Mouse (Mus musculus) gastrocnemius, postnatal 10 days (tissue): ENCODE data around the gene Vrk2. TPM values are rescaled to one million over a fixed set of nuclear protein-coding genes. Genes with fewer than 3 reads are reported as not detected.

Experiments
- DNase-seq: peaks from one replicate; pipeline ENCODE4 v3.0.0; 2021; ENCODE audit warnings: mixed read lengths
- long read RNA-seq, 2 experiments: library from polyadenylated mRNA; stranded (forward); transcript quantifications; one replicate each; pipeline ENCODE4 v2.0.0; 2021
- total RNA-seq, 2 experiments: library from RNA; stranded (reverse); gene quantifications; 2 replicates each; pipeline ENCODE4 v1.2.3; 2021

Gene Vrk2
- 10 to 100 TPM in 1 of 2 experiments, 1 to 10 TPM in 1; 8.3 to 11.0 TPM for total RNA-seq
- long read RNA-seq, experiment 1, transcript Vrk2-201 (13 exons, 1,889 nt): major isoform, 8 of 8 reads
- long read RNA-seq, experiment 1, partial matches to known transcripts: 0 of 8 reads
- long read RNA-seq, experiment 1, other reads (novel, unspliced or antisense): 0 of 8 reads
- long read RNA-seq, experiment 2, partial matches to known transcripts: 0 of 5 reads
- long read RNA-seq, experiment 2, other reads (novel, unspliced or antisense): 1 of 5 reads

DNA sequence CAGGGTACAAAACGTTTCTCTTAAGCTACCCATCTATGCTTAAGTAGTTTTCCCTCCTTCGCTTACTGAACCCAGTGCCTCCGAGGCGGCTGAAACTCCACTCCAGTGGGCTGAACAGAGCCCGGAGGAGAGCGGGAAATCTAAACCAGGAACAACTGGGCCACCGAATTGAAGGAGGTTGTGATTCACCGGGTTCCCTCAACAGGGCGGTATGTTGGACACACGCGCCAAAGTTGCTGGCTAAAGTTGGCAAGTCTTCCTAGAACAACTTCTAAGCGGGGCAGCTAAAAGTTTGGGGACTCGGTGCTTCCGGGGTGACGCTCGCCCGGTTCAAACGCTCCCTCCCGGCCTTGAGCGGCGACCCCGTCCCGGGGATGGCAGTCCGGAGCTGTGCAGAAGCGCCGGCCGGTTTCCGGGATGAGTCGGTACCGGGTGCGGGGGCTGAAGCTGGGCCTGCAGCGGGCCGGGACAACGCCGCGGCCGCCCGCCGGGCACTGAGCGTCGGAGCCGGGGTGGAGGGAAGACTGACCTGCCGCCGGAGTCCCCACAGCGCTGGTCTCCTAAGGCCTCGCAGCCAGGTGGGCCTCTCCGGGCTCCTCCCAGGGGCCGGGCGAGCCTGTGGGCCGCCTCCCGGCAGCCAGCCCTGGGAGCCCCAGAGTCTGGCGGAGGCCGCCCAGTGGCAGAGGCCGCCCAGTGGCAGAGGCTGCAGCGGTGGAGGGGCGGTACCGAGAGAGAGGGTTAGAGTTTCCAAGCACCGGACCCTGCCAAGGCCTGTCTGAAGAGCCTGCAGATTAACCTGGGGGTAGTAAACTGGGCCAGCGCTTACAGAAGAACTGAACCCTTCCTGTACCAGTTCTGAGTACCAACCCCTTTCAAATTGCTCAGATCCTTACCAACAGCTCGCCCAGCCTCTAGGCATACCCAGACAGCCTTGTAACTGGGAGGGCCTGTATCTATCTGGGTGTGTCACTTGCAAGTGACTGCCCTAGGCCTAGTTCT, at the start of gene Vrk2, which contains the start of gene Gm6899:
Gene Vrk2, minus strand, starts transcription at position 939 of the 999 bp plus-strand sequence.
Gene Gm6899, plus strand, starts transcription at position 181 of the 999 bp plus-strand sequence.
- DNase-seq: peak; percentile 75

DNA sequence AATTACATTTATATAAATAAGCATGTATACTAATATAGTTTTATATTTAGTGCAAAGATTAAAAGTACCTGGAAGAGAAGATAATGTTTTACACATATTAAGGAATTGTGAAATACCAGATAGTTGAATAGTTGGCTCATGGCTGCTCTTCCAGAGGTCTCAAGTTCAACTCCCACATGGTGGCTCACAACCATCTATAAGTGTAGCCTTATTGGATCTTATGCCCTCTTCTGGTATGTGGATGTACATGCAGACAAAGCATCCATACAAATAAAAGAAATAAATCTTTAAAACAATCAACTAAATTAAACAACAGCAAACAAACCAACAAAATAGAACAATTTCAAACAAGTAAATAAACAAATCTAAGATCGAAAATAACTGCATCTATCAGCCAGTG, 48.3 kb upstream of the Vrk2 start:
- no peak for DNase-seq

DNA sequence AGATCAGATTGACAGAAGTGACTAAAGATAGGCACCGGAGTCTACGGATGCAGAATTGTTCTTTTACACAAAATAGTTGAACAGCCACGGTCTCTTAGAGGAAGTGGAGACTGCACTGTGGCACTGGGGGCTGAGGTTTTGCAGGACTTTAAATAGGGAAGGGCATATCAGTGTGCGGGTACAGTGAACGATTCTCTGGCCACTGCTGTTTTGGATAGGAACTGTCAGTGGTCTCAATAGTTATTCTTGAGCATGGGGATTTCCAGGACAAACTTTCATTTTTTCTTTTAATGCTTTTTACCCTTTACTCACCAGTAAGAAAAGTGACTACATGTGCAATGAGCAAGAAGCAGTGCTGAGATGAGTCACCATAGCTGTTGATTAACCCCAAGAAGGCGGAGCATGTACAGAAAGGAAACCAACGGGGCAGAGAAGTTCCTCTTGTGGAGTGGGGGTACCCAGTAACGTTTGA, 46.6 kb upstream of the Vrk2 start:
- no peak for DNase-seq

DNA sequence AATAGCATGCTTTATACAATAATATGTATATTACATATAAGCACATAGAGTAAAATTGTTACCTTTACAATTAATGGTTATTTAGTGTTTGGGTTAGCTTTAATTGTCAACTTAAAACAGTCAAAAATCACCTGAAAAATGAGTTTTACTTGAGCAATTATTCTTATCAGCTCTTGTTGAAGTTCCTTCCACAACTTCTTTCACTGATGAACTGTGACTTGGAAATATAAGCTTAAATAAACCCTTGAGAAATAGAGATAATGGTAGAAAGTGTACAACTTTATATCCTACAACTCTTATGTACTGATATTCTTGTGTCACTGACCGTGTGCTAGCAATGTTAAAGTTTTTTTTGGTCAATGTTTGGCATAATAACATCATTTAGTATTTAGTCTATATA, 42.4 kb upstream of the Vrk2 start:
- no peak for DNase-seq

DNA sequence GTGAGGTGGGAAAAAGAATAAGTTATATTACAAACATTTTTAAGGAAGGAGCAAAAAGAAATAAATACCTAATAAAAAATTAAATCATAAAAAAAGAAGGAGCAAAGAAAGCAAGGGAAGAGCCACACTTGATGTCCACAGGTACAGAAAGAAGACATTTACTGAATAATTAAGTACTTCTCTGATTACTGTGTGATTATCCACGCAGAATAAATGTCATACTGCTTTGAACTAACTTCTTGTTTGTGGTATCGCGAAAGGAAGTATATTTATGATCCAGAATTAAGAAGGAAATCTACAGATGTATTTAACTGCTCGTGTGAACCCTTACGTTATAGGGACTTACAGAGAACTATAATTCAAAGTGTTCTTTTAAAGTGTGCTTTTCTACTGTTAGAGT, 28.9 kb upstream of the Vrk2 start:
- no peak for DNase-seq

DNA sequence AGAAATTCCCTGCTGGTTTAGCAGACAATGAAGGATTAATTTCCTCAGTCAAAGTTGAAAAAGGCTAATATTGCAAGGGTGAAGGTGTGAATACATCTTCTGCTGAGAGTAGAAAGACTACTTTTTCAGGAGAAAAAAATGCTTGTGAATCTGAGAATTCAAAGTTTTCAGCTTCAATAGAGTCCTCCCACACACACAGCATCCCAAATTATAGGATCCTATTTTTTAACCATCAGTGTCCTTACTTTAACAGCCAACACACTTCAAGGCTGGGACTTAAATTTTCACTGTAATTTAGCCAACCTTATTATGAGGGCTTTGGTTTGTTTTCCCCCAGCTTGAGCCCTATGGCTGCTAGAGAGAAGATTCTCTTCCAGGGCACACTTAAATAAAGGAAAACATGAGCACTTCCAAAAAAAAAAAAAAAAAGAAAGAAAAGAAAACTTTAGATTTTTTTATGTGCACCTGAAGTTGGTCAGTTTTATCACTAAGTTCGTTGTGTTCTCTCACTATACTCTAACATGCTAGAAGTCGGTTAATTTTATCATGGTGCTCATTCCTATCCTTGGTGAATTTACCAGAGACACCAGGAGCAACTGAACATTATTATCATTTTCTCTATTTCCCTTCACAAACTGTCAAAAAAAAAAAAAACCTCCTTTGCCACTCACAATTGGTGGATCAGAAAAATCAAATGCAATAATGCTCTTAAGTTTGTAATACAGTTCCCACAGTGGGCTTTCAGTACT, 24.9 kb upstream of the Vrk2 start:
- no peak for DNase-seq

DNA sequence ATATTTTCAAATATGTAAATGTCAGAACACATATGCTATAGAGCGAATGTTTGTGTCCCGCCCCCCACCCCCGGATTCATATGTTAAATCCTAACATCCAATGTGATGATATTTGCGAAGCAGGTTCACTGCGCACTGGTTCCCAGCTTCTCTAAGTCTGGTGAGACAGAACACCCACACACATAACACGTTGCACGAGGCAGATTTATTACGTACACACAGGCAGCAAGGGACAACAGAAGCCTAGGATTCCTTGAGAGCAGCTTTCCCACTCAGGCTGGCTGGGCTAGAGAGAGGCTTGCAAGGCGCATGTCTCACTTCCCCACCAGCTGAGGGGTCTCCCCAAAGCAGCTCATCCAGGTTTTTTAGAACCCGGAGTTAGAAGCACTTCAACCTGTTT, 15.0 kb upstream of the Vrk2 start:
- DNase-seq: no peak

DNA sequence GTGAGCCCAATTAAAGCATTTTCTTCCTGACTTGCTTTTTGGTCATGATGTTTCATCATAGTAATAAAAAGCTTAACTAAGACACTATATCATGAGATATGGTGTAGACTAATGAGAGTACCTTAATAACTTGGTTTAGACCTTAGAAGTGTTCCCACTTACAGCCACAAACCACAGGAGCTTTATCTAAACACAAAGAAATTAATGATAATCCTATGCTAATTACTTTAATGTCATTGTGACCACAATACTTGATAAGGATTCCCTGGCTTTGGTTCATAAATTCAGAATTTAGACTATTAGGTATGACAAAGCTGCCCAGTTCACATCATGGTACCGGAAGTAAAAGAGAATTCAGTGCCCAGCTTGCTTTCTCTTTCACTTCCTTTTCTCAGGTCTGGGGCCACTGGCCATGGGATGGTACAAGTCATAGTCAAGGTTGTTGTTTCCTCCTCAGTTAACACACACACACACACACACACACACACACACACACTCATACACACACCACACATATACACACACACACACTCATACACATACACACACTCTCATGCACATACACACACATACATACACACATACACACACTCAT, 10.4 kb upstream of the Vrk2 start:
- DNase-seq: no peak

DNA sequence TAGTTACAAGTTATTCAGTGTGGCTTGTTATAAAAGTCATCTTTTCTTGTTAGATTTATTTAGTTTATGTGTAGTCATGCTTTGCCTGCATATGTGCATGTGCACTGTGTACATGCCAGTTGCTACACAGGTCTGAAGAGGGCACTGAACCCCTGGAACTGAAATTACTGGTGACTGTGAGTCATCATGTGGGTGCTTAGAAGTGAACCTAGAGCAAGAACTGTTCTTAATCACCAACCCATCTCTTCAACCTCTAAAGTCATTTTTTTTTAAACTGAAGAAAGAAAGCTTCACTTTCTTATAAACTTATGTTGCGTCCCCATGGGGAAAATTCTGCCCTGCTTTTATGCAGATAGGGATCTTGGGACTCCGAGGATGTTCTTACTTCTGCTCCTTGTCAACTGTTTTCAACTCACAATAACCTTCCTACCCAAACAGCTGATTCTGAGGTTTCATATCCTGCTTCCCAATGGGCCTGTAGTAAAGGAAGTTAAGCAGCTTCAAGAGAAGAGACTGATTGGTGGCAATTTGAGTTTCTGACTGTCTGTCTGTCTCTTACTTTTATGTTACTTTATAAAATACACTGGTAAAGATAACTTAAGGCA, 7.9 kb upstream of the Vrk2 start:
- DNase-seq: no peak

DNA sequence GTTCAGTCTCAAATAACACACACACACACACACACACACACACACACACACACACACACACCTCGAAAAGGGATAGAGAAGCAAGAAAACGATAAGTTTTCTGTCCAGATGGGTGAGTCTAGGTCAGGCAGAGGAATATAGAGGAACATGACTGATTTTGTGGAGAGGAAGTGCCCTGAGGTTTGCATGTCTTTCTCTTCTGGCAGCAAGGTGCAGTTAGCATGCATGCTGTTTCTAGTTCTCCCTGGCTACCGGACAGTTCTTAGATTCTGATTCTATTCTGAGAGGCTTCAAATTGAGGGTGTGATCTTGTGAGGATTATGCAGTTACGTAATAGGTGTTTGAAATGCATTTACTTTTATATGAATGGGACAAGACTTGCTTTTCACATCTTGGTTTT, 6.9 kb upstream of the Vrk2 start:
- no peak for DNase-seq

DNA sequence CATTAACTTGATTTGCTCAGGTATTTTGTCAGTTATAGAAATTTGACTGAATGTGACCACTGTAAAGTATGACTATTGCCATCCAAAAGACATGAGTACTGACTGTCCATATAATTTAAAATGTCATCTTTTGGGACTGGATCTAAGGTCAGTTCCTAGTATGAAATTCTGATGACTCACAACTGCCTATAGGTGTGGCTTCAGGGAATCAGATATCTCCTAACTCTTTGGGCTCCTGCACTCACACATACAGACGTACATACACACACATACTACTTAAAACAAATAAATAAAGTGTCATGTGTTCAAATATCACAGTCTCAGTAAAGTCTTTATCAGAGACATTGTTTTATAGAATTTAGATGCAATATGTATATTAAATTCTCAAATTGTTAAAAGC, 5.1 kb upstream of the Vrk2 start:
- DNase-seq: no peak

DNA sequence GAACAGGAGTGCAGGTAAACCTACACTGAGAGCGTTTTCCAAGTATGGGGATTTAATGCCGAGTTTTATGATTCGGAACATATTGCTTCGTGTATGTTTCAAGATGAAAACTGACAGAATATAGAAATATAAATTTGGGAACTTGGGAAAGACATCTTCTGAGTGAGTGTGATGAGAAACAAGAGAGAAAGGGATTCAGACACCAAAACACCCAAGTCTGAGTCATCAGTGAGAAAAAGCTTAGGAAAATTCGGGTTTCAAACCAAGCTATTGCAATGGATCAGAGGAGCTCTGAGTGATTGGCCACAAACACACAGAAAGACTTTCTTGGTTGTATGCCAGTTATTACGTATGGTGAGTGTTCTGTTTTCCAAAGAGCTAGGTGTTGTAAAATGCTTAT, 4.0 kb upstream of the Vrk2 start:
- DNase-seq: no peak

DNA sequence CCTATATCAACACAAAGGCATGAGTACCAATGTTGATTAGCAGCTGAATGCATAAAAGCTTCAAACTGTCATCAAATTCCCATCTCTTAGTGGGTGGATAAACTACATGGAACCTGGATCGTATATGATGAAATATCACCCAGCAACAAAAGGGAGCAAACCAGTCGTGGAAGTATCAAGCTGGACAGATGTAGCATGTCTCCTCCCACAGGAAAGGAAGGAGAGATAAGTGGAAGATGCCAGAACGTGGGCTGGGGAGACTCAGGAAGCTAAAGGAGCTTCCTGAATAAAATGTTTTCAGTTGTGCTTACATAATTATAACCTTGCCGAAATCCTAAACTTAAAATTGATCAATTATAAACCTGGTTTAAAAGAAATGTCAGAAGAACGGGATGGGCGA, 3.3 kb upstream of the Vrk2 start:
- DNase-seq: no peak

DNA sequence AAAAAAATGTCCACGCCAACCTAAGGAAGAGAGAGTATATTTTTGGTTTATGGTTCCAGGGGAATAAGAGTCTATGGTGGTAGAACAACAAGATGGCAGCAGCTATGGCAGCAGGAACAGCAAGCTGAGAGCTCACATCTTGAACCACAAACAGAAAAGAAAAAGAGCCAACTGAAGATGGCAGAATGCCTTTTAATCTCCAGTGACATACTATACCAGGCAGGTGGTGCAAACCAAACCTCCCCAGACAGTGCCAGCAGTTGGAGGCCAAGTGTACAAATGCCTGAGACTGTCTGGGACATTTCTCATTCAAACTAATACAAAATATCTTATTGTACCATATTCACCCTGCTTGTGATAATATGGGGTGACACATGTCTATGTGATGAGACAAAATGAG, 2.4 kb upstream of the Vrk2 start:
- no peak for DNase-seq

DNA sequence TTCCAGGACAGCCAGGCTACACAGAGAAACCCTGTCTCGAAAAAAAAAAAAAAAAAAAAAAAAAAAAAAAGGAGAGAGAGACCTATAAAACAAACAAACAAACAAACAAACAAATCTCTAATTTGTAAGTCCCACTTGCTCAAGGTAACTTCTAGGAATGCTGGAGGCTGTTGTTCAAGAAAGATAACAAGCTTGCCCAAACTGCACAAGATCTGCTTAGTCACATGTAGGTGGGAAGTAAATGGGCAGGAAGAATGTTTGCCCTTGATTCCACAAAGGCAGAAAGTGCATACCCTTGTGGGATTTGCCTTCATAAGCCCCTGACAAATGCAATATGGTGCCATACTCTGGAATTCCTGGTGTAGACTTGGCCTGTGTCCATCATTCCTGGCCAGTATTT, 688 bp upstream of the Vrk2 start:
- DNase-seq: no peak

DNA sequence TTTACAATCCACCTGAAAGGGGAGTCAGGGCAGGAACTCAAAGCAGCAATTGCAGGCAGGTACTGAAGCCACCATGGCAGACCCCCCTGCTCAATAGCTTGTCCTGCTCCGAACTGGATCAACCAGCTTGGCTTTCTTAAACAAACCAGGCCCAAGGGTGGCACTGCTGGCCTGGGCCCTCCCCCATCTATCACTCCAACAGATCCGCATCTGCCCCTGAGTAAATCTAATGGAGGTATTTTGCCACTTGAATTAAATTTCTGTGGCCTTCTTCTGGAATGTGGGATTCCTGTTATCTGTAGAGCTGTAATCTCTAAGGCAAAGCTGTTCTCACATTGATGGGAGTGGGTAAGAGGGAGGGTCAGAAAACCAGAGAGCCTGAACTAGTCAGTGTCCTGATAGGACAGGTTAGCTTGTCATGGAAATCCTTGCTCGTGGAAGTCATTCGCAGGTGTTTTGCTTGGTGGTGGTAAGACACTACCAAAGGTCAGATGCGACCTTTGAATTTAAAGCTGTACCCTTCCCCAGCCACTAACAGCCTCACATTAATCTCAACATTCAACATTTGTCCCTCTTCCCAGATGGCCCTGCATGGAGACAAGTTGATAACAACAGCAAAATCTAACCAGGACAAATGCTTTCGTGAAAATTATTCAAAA, 1.3 kb downstream of the Vrk2 start:
- DNase-seq: no peak

DNA sequence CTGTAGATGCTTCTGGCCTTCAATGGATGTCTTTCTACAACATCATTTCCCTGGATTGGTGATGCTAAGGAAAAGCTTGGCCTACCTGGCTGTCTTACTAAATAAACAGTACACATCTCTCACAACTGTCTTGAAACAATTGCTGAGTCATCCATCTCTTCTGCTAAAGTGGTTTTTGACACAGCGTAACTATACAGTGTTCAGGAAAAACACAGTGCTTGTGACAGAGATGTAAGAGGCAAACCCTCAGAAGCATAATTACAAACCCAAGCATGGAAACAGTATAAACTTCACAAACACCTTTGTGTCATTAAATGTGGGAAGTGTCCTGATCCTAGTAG, 6.6 kb downstream of the Vrk2 start:
- no peak for DNase-seq

DNA sequence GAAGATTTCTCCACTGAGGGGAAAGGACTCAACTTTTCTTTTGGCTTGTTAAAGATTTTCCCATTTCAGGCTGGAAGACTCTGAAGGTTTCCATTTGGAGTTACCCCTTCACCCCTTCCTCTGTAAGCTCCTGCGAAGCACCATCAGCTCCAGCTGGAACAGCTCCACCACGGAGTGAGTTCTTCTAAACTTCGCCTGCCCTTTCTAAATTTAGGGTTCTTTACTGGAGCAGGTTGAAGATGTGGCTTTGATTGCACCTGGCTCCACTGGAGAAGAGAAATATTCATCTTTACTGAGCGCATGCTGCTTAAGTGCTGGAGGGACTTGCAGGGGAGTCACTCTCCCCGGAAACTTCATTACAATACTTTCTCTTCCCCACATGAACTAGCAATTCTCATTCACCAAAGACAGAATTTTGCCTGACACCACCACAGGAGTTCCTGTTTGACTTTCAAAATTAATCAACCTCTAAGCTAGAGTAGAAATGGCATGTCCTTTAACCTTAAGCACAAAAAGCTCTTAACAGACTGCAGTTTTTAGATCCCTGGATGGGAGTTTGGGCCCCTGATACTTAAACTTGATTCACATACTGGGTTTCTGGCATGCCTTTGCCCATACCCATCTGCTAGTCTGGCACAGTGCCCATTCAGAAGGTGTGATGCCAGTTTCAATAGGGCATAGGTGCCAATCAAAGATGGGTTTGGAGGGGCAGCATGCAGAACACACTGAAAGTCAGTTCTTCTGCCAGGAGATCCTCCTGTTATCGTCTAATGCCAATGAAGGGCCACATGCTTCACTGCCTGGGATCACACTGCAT, 7.2 kb downstream of the Vrk2 start:
- DNase-seq: no peak

DNA sequence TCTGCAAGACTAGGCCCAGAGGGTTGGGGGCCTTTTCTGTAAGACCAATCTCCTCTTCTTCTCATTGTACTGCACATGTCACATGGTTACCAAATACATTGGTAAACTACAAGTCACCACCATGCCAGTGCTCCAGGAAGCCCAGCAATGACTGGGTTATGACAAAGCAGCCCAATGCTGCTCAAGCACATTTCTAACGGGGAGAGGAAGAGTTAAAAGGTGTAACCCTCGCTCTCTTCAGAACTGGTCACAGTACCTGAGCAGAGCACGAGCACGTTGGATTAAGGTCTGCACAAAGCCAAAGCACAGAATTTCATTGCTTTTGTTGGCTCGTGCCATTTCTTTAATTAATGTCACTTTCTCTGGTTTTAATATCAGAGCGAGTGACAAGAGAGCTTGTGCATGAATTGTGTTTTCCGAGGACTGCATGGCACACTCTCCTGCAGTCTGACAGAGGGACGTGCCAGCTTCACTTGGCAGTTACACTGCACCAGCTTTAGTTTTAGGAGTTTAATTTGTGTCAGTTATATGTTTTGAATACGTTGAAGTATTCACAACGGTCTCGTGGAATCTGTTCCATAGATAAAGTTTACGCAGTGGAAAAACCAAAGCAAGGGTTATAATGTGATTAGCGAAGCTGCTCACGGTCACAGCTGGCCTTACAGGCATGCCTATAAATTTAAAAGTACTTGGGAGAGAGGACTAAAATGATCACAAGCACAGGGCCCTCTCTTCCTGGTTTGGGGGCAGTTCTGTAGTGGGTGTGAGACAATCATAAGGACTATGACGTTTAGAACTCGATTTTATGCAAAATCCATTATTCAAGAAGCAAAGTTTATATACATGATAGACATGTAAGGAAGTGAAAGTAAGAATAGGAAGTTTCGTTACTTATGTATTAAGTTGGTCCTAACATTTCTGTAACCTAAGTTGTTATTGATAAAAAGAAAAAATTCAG, 8.1 kb downstream of the Vrk2 start:
- DNase-seq: no peak
